Mouse (Mus musculus) MEL (cell line): ENCODE results near the gene Mrps11. TPM values are rescaled to one million over a fixed set of nuclear protein-coding genes. Genes with fewer than 3 reads are reported as not detected.
A peak's percentile ranks its signal among the peaks of the same experiment; 100 is the strongest.

Experiments used
- DNase-seq: peaks from one replicate; pipeline ENCODE4 v3.0.0; 2011; ENCODE audit warnings: low read depth, low spot score
- H3K27ac ChIP-seq: 2 replicates; pipeline ENCODE4 v1.5.1; 2012; ENCODE audit warnings: low read depth, mild to moderate bottlenecking, control low read depth, low read length, moderate library complexity; ENCODE audit not compliant: control insufficient read depth
- H3K27me3 ChIP-seq, 2 experiments: fragments of 150-350 bp in 1 of 2; sonication (generic) in 1 of 2; 2 replicates each; pipeline ENCODE4 v1.6.1; 2012; ENCODE audit warnings: low read length in 2 of 2, mild to moderate bottlenecking in 2 of 2, improper control_type of control experiment in 1 of 2, moderate library complexity in 1 of 2; ENCODE audit not compliant: insufficient read depth in 2 of 2, control insufficient read depth in 1 of 2
- H3K36me3 ChIP-seq, 2 experiments: 2 replicates each; pipeline ENCODE4 v1.6.1; 2012 to 2014; ENCODE audit warnings: low read length in 2 of 2, improper control_type of control experiment in 1 of 2, inconsistent platforms in 1 of 2, mild to moderate bottlenecking in 1 of 2; ENCODE audit not compliant: insufficient read depth in 2 of 2, control insufficient read depth in 1 of 2
- H3K4me1 ChIP-seq, 2 experiments: fragments of 150-350 bp in 1 of 2; sonication (generic) in 1 of 2; 2 replicates each; pipeline ENCODE4 v1.6.1; 2012; ENCODE audit warnings: low read length in 2 of 2, improper control_type of control experiment in 1 of 2, mild to moderate bottlenecking in 1 of 2; ENCODE audit not compliant: insufficient read depth in 2 of 2, control insufficient read depth in 1 of 2
- H3K4me3 ChIP-seq, 2 experiments: fragments of 150-350 bp in 1 of 2; sonication (generic) in 1 of 2; 2 replicates each; pipeline ENCODE4 v1.5.1; 2012; ENCODE audit warnings: low read depth in 2 of 2, low read length in 2 of 2, mild to moderate bottlenecking in 2 of 2, moderate library complexity in 2 of 2, control low read depth in 1 of 2, improper control_type of control experiment in 1 of 2; ENCODE audit not compliant: control insufficient read depth in 1 of 2, insufficient read depth in 1 of 2
- H3K79me2 ChIP-seq: 2 replicates; pipeline ENCODE4 v1.6.1; 2012; ENCODE audit warnings: mild to moderate bottlenecking, low read length, moderate library complexity; ENCODE audit not compliant: control insufficient read depth, poor library complexity, insufficient read depth
- H3K9ac ChIP-seq: 2 replicates; pipeline ENCODE4 v1.6.1; 2012; ENCODE audit warnings: low read depth, mild to moderate bottlenecking, control low read depth, low read length, moderate library complexity; ENCODE audit not compliant: control insufficient read depth, poor library complexity, severe bottlenecking
- H3K9me3 ChIP-seq: fragments of 150-350 bp; sonication (generic); replicated peaks from 2 replicates; pipeline ENCODE4 v1.6.1; 2012; ENCODE audit warnings: mild to moderate bottlenecking, low read length, improper control_type of control experiment, moderate library complexity; ENCODE audit not compliant: insufficient read depth
- BHLHE40 ChIP-seq: IDR thresholded peaks from 2 replicates; pipeline ENCODE4 v1.6.1; 2012; ENCODE audit warnings: low read depth, mild to moderate bottlenecking, inconsistent platforms, low read length, improper control_type of control experiment, borderline replicate concordance
- CTCF ChIP-seq, 3 experiments: IDR thresholded peaks in 2 of 3; conservative IDR thresholded peaks in 1 of 3; 2 replicates each; pipeline ENCODE4 v1.5.1; 2011 to 2012; ENCODE audit warnings: low read length in 3 of 3, low read depth in 2 of 3, mild to moderate bottlenecking in 2 of 3, improper control_type of control experiment in 1 of 3, inconsistent platforms in 1 of 3, mixed read lengths in 1 of 3, moderate library complexity in 1 of 3; ENCODE audit not compliant: control insufficient read depth in 1 of 3, insufficient read depth in 1 of 3, poor library complexity in 1 of 3, severe bottlenecking in 1 of 3
- GABPA ChIP-seq: IDR thresholded peaks from 2 replicates; pipeline ENCODE4 v1.6.1; 2012; ENCODE audit warnings: low read depth, mild to moderate bottlenecking, inconsistent platforms, low read length, improper control_type of control experiment, moderate library complexity
- MYC ChIP-seq: IDR thresholded peaks from 2 replicates; pipeline ENCODE4 v1.6.1; 2011; ENCODE audit warnings: low read depth, mild to moderate bottlenecking, low read length, improper control_type of control experiment, moderate library complexity
- POLR2AphosphoS5 ChIP-seq: IDR thresholded peaks from 2 replicates; pipeline ENCODE4 v1.6.1; 2012; ENCODE audit warnings: low read depth, borderline replicate concordance, mild to moderate bottlenecking, inconsistent platforms, low read length, moderate library complexity, mixed read lengths
- RAD21 ChIP-seq: IDR thresholded peaks from 2 replicates; pipeline ENCODE4 v1.6.1; 2011; ENCODE audit warnings: mild to moderate bottlenecking, low read depth, low read length, improper control_type of control experiment
- RCOR1 ChIP-seq: IDR thresholded peaks from 2 replicates; pipeline ENCODE4 v1.6.1; 2012; ENCODE audit warnings: low read depth, mild to moderate bottlenecking, inconsistent platforms, low read length, improper control_type of control experiment
- SMC3 ChIP-seq: IDR thresholded peaks from 2 replicates; pipeline ENCODE4 v1.6.1; 2011; ENCODE audit warnings: low read depth, low read length, improper control_type of control experiment
- TAL1 ChIP-seq: IDR thresholded peaks from 2 replicates; pipeline ENCODE4 v1.6.1; 2012; ENCODE audit warnings: mild to moderate bottlenecking, inconsistent platforms, low read length, moderate library complexity, mixed read lengths
- TBP ChIP-seq: IDR thresholded peaks from 2 replicates; pipeline ENCODE4 v1.8.0; 2011; ENCODE audit warnings: low read depth, low read length, improper control_type of control experiment
- TCF12 ChIP-seq: IDR thresholded peaks from 2 replicates; pipeline ENCODE4 v1.6.1; 2014; ENCODE audit warnings: low read depth, mild to moderate bottlenecking, inconsistent platforms, low read length, improper control_type of control experiment, moderate library complexity
- USF1 ChIP-seq: IDR thresholded peaks from 2 replicates; pipeline ENCODE4 v1.6.1; 2014; ENCODE audit warnings: low read depth, mild to moderate bottlenecking, inconsistent platforms, low read length, improper control_type of control experiment, moderate library complexity
- USF2 ChIP-seq, 2 experiments: IDR thresholded peaks; 2 replicates each; pipeline ENCODE4 v1.6.1; 2011 to 2012; ENCODE audit warnings: improper control_type of control experiment in 2 of 2, low read length in 2 of 2, borderline replicate concordance in 1 of 2, inconsistent platforms in 1 of 2, low read depth in 1 of 2, mild to moderate bottlenecking in 1 of 2; ENCODE audit not compliant: insufficient read depth in 1 of 2
- ZC3H11A ChIP-seq: IDR thresholded peaks from 2 replicates; pipeline ENCODE4 v1.6.1; 2012; ENCODE audit warnings: low read depth, mild to moderate bottlenecking, inconsistent platforms, low read length, improper control_type of control experiment
- polyA plus RNA-seq, 2 experiments: library from polyadenylated mRNA; stranded (reverse) in 1 of 2; unstranded in 1 of 2; fragments of >175 nt in 1 of 2; fragments of >200 nt in 1 of 2; gene quantifications; 2 replicates each; pipeline versions ENCODE4 v1.2.1 to v1.2.4; 2012; ENCODE audit warnings: low replicate concordance in 2 of 2, low read depth in 1 of 2; ENCODE audit not compliant: insufficient read length in 2 of 2, insufficient read depth in 1 of 2, missing spikeins in 1 of 2
- total RNA-seq: library from RNA; depleted of rRNA; stranded (reverse); fragments of 300-350 nt; gene quantifications from 2 replicates; pipeline ENCODE4 v1.2.3, GENCODE M21; 2012

The Mrps11 gene
- total and polyA plus RNA-seq, 3 experiments = 106 to 116 TPM; not detected in 1

DNA sequence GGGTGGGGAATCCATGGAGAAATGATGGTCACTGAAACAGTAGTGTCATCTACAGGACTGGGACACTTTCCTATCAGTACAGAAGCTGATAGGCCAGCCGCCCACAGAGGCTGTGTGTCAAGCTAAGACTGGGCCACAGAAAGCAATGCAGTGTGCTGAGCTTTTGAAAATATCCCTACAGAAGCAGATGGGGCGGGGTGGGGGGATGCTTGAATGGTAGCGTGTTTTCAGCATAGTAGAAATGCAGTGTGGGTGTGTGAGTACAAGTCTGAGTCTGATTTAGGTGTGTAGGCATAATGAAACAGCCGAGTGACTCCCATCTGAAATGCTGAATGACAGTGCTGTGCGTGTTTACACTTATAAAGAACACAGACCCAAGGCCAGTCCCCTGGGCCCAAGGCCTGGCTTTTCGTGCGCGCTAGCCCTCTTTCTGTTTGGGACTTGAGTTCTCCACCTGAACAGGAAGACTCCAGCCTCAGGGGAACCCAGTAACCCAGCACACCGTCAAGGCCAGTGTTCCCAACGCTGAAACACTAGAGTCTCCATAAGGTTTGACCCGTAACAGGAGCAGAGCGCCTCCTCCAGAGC lies 5.0 kb downstream of the Mrps11 start:
- H3K27me3 ChIP-seq = no peaks in the 10 kb centered on the region
- no peak for DNase-seq
- H3K4me1 ChIP-seq = peaks cover 0 to under 1% of the 10 kb centered on the region in 2 experiments; a peak in 1 of 4 replicates
- no peak overlapping the region for H3K27ac ChIP-seq
- peaks cover 7% of the 10 kb centered on the region for H3K79me2 ChIP-seq
- no peak overlapping the region for H3K9ac ChIP-seq
- no peaks in the 10 kb centered on the region for H3K9me3 ChIP-seq
- H3K4me3 ChIP-seq = no peak overlapping the region
- H3K36me3 ChIP-seq = peaks cover 0 to 4% of the 10 kb centered on the region in 2 experiments; a peak in 3 of 4 replicates
- no peak for TF ChIP-seq POLR2AphosphoS5
- no peak for TF ChIP-seq RCOR1

DNA sequence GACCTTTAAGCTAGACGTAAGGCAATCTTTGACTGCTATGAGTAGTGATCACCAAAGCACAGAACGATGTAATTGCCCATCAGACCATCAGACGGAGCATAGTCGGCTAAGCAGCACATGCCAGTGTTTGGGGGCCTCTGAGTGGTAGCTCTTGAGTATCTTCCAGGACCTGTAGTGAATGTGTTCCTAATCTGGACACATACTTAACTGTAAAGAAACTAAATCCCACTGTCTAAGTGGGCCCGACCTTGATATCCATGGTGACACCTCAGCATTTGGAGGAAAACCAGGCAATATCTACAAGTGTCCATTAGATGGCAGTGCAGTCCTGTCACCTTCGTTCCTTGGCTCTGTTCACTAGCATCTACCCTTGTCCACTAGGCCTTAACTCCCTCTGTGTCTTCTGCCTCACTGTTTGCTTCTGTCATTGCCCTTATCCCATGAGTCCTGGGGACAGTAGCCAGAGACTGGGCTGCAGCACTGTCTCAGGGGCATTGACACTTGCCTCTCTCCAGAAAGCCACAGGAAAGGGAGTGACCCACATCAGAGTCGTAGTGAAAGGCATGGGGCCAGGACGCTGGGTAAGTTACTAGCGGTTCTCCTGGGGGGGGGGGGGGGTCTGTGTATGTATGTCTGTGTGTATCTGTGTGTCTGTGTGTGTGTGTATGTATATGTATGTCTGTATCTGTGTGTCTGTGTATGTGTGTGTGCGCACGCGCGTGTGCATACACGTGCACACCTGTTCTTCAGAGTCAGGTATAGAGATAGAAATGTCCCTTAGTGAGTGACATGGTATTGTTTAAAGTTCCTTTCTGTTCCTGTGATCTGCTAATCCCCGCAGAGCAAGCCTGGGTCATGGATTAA lies 8.7 kb downstream of the Mrps11 start:
- Histone ChIP-seq H3K27ac (no peak overlapping the region), H3K36me3 (peaks cover 0 to 25% of the 10 kb centered on the region in 2 experiments; a peak in 3 of 4 replicates)
- no peak for TF ChIP-seq USF2 (IDR thresholded peaks at IDR 0.05; ENCODE audit: borderline replicate concordance in 1 of 2, insufficient read depth in 1 of 2, low read depth in 1 of 2, low read length in 2 of 2)
- no peak for TF ChIP-seq TBP
- no peak for TF ChIP-seq GABPA
- TF ChIP-seq MYC = no peak
- TF ChIP-seq TAL1 = no peak
- no peak for TF ChIP-seq TCF12
- TF ChIP-seq SMC3 = peak; percentile 92
- peak; percentile 92 for TF ChIP-seq ZC3H11A
- TF ChIP-seq RAD21 = peak; percentile 93
- no peak for TF ChIP-seq BHLHE40
- no peak for TF ChIP-seq USF1
- TF ChIP-seq CTCF (IDR thresholded peaks at IDR 0.05 in 2 of 3, conservative IDR thresholded peaks at IDR 0.05 in 1 of 3; ENCODE audit: control insufficient read depth in 1 of 3, insufficient read depth in 1 of 3, low read depth in 2 of 3, low read length in 3 of 3, poor library complexity in 1 of 3, severe bottlenecking in 1 of 3) = peak; percentile 66 to 95 (median 91)
- TF ChIP-seq, all 39 proteins: peak for 4
- H3K9ac ChIP-seq = no peak overlapping the region
- H3K9me3 ChIP-seq = no peaks in the 10 kb centered on the region
- H3K4me3 ChIP-seq = no peak overlapping the region
- peak; percentile 84 for DNase-seq
- no peaks in the 10 kb centered on the region for H3K27me3 ChIP-seq
- peaks cover 13 to 32% of the 10 kb centered on the region in 2 experiments for H3K4me1 ChIP-seq
- no peaks in the 10 kb centered on the region for H3K79me2 ChIP-seq
